Mouse (Mus musculus): ENCODE measurements around the gene Ube2j2.

Gene Ube2j2

GRCm38 (mm10) chr4:155943534-155944249 is at the start of gene Ube2j2:
Gene Ube2j2, plus strand, starts transcription at chr4:155943831.
- peak; percentile 97 for DNase-seq

- peak; percentile 47 for DNase-seq
Observed at GRCm38 (mm10) chr4:155894311-155894881, 49.2 kb upstream of the Ube2j2 start.

DNA sequence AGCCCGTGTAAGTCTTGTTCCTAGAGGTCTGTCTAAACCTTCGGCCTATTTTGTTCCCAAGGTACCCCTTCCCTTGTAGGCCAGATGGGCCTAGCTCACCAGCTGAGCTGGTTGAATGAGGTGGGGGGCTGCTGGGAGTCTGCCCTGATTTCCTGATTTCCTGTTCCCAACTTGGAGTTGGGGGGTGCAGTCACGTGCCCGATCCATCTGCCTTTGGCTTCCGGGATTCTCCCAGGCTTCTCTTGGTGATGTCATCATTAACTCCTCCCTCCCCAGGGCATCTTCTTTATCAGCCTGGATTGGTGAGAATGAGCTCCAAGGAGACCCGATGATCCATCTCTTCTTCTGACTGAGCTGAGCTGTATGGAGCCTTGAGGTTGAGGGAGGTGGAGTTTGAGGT is 48.4 kb upstream of the Ube2j2 start:
- DNase-seq, result peak; percentile 69

GRCm38 (mm10) chr4:155895826-155896225 is 47.8 kb upstream of the Ube2j2 start:
- DNase-seq, result no peak

DNA sequence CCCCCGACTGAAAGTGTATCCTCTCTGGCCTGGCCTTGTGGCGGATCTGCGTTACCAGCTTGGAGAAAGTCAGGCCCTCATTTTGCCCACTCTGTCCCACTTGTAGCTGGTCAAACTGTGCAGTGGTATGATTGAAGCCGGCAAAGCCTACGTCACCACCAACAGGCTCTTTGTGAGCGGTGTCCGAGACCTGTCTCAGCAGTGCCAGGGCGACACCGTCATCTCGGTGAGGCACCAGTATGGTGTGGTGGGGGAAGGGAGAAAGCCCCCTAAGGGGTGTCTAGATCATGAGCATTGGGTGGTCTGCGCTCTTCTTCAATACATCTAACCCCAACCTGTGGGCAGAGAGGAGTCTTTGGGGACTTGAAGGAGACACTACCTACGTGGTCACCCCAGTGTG is 47.2 kb upstream of the Ube2j2 start:
- DNase-seq, result no peak

GRCm38 (mm10) chr4:155898318-155898717 is 45.3 kb upstream of the Ube2j2 start:
- DNase-seq, result no peak

DNA sequence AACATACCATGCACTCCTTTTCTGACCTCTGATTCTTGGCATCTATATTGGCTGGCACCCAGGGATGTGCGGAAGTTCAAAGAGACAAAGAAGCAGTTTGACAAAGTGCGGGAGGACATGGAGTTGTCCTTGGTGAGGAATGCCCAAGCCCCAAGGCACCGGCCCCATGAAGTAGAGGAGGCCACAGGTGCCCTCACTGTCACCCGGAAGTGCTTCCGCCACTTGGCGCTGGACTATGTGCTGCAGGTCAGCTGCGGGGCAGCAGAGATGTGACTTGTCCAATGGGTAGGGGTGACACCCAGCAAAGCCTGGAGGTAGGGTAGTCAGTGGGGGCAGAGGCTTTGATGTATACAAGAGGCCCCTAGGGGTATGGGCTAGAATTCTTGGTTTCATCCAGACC is 44.3 kb upstream of the Ube2j2 start:
- no peak for DNase-seq

- DNase-seq, result no peak
Observed at GRCm38 (mm10) chr4:155901205-155901604, 42.4 kb upstream of the Ube2j2 start.

DNA sequence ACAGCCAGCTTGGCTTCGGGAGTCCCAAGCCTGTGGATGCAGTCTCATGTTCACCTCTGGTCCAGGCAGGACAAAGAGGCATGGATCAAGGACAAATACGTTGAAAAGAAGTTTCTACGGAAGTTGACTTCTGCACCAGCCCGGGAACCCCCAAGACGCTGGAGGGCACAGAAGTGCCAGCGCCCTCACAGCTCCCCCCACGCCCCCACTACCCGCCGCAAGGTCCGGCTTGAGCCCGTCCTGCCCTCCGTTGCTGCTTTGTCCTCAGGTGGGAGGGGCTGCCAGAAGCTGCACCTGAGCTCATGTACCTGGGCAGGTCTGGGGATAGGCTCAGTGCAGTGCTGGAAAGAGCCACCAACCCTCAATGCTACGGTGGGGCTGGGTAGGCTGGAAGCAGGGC is 40.4 kb upstream of the Ube2j2 start:
- DNase-seq, result no peak

DNA sequence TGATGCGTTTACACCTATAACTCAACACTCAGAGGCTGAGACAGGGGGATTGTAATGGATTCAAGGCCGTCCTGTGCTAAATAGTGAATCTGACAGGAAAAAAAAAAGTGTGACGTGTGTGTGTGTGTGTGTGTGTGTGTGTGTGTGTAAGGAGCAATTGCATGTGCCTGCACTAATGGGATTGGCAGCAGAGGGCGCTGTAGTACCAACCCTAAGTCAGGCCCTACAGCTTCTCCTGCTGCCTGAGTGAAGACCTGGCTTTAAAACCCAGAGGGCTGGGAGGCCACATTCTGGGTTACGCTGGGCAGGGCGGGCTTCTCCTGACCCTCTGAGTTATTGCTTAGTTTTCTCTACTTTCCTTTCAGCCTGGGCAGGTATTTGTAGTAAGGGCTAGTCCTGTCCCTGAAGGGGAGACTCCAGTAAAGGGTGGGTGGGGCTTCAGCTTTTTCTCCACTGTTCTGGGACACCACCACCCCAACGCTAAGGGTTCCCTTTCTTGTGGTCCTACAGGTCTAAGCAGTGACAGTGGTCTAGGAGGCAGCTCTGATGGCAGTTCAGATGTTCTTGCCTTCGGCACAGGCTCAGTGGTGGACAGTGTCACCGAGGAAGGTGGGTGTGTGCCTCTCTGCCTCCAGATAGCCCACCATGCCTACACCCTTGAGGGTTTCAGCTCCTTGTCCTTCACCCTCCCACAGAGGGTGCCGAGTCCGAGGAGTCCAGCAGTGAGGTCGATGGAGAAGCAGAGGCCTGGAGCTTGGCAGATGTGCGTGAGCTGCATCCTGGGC is 39.1 kb upstream of the Ube2j2 start:
- peak; percentile 12 for DNase-seq

DNA sequence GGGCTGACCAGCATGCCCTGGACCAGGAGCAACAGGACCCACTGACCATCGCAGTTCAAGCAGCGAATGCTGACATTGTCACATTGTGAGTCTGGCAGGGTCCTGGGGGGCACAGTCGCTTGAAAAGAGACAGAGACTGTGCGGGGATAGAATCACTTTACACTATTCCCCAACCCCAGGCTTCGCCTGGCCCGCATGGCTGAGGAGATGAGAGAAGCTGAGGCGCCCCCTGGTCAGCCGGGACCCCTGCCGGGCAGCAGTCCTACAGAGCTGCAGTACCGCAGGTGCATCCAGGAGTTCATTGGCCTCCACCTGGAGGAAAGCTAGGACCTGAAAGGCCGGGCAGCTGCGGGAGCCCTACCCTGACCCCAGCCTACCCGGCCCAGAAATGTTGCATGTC is 38.0 kb upstream of the Ube2j2 start:
- no peak for DNase-seq

DNA sequence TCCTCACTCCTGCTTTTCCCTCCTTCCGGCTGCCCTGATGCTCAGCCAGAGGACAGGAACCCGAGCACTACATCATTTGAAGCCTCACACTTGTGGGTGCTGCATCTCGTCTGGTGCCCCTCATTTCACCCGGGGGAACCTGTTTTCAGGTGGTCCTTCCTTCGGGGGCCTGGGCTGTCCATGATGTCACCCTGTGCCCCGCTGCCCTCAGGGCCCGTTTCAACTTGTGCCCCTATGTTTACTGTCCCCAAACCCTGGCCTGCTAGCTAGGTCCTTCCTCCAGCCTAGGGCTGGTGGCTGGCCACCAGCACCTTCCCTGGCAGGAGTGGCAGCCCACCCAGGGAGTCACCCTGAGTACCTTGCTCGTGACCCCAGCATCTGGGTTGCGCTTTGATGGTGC is 37.5 kb upstream of the Ube2j2 start:
- no peak for DNase-seq

GRCm38 (mm10) chr4:155907003-155907402 is 36.6 kb upstream of the Ube2j2 start:
- no peak for DNase-seq

DNA sequence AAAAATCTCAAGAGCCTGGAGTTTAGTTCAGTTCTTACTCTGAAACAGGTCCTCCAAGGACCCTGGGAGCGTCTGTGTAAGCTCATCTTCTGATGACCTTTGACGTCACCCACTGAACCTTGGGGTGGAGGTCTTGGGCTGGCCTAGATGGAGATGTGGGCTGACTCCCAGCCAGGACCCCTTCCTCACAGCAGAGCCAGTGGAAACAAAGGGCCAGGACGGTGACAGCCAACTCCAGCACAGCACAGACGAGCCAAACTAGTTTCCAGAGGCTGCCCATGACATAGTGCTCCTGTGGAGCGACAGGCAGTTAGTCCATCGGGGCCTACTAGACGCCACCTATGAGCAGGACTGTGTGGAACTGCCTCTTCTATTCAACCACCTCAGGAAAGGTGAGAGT is 35.4 kb upstream of the Ube2j2 start:
- DNase-seq, result no peak

GRCm38 (mm10) chr4:155908751-155909150 is 34.9 kb upstream of the Ube2j2 start:
- peak; percentile 2 for DNase-seq

DNA sequence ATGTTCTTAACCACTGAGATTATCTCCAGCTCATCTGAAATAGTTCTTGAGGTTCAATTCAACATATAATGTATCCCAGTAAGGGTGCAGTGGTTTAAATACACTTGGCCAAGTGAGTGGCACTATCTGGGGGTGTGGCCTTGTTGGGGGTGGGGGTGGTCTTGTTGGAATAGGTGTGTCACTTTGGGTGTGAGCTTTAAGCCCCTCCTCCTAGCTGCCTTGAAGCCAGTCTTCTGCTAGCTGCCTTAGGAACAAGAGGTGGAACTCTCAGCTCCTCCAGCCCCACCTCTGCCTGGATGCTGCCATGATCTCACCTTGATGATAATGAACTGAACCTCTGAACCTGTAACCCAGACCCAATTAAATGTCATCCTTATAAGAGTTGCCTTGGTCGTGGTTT is 11.6 kb upstream of the Ube2j2 start:
- no peak for DNase-seq

GRCm38 (mm10) chr4:155943049-155943452 is 580 bp upstream of the Ube2j2 start:
- DNase-seq, result no peak

GRCm38 (mm10) chr4:155944271-155944670 is 640 bp downstream of the Ube2j2 start:
- no peak for DNase-seq

GRCm38 (mm10) chr4:155947094-155947493 is 3.5 kb downstream of the Ube2j2 start:
- DNase-seq, result no peak

DNA sequence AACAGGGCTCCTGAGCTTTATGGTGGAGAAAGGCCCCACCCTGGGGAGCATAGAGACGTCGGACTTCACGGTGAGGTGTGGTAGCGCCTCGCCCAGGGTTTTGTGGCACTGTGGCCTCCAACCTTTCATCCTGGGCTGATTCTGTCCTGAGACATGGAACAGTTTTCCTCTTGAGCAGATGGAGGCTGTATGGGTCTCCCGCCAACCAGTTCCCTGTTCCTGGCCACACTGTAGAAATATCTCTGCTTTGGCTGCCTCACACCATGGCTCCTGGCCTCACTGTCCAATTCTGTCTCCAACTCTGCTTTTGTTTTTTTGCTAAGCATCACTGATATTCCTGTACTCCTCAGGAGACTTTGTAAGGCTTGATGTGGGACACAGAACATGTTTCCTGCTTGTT is 11.9 kb downstream of the Ube2j2 start:
- no peak for DNase-seq

DNA sequence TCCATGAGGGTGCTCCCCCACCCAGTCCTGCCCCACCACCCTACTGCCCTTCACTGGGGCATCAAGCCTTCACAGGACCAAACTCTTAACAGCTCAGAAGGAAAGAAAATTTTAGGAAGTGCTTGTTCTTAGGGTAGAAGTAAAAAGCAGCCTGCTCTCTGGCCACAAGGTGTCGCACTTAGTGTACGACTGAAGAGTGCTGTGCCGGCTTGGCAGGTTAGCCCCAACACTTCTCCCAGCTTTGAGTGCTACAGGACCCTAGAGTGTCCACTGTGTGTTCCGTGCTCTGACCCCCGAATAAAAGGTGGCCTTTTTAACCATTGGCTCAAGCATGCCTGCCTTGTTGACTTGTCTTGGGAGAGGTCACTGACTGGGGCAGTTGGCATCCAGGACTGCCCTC is 15.6 kb downstream of the Ube2j2 start:
- DNase-seq, result peak; percentile 58

DNA sequence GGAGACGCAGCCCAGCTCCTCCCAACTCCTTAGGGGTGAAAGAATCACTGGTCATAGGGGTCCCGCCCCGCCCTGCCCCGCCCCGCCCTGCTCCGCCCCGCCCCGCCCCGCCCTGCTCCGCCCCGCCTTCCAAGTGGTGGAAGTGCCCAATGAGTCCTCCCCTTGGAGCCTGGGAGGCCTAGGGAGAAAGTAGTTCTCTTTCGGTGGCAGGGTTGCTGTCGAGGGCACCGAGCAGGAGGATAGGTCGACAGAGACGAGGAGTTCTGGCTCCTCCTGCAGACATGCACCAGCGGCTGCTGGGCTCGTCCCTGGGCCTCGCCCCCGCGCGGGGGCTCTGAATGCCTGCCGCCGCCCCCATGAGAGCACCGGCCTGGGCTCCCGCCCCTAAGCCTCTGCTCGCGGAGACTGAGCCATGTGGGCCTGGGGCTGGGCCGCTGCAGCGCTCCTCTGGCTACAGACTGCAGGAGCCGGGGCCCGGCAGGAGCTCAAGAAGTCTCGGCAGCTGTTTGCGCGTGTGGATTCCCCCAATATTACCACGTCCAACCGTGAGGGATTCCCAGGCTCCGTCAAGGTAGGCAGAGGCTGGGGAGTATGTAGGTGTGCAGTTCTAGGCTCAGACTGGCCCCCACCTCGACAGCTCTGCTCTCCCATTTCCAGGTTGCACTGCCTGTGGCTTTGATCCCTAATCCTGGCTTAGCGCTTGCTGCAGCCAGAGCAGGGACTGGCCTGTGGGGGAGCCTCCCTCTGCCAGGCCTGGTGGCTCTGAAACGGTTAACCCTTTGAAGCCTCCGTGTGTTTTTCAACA is 18.7 kb downstream of the Ube2j2 start, which contains the start of gene C1qtnf12:
TSS of gene C1qtnf12 (plus strand) at position 152 of the 805 bp plus-strand sequence.
- DNase-seq, result no peak

- DNase-seq, result no peak
Observed at GRCm38 (mm10) chr4:155963106-155963505, 19.5 kb downstream of the Ube2j2 start.
